Mouse (Mus musculus) bone marrow macrophage, adult 2 months (primary cell): Measurements from ENCODE around the gene Tmub1.

Source experiments
- CTCF ChIP-seq: IDR thresholded peaks from 2 replicates; pipeline ENCODE4 v1.5.1; 2012; ENCODE audit warnings: low read depth, mild to moderate bottlenecking, low read length, moderate library complexity
- POLR2A ChIP-seq: IDR thresholded peaks from 2 replicates; pipeline ENCODE4 v1.6.1; 2012; ENCODE audit warnings: mild to moderate bottlenecking, low read depth, low read length, borderline replicate concordance

DNA sequence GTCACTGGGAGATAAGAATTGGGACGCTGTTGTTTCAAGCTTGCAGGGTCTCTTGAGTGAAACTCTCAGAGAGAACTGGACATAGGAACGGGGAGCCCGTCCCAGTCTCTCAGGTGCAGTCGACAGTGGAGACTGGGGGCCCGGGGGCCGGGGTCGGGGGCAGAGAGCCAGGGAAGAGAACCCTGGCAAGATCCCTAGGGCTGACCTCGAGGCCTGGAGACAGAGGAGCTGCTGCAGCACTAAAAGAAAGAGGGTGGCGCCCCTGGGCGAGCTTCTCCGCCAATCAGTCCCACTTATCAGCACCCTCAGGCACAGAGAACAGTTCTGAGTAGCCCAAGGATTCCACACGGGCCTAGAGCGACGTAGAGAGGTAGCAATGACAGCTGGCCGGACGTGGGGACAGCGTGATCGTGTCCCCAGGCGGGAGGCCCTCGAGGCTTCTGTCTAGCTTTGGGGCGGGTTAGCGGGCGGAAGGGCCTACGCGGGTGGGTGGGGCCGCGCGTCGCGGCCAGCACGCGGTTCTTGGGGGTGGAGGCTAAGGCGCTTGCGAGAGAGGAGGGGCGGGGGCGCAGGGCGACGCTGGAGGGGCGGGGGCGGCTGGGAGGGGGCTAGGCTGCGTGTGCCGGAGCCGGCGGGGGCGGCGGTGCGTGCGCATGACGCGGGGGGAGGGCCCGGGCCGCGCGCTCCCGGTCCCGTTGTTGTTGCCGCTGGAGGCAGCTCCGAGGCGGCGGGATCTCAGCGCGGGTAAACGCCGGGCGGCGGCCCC is 3.8 kb upstream of the Tmub1 start:
- TF ChIP-seq CTCF (no peak), POLR2A (peak; percentile 50)
